ENCODE assay signal across 9 mouse cellular contexts in genomic region chr17:32702826-32703225, GRCm38 (mm10). TPM values are rescaled to one million over a fixed set of nuclear protein-coding genes. Genes with fewer than 3 reads are reported as not detected.
DNase-seq lines count a peak whose midpoint lies in the region; ATAC-seq and TF ChIP-seq lines count a peak whose summit lies in the region.
"Had no signal": no experiment of that assay in that cellular context is flagged by ENCODE, and none has a peak within 500 bp of the region (broad histone marks: within the 10 kb centered on the region; RNA-seq: fewer than 3 reads in every experiment).

No protein-coding gene starts in this region.

- no peaks in the 10 kb centered on the region for H3K27me3 ChIP-seq in neural tube, embryonic 12.5 days (replicated peaks)
- no peaks in the 10 kb centered on the region for H3K27me3 ChIP-seq in kidney, adult 2 months (replicated peaks; ENCODE audit: control insufficient read depth, insufficient read depth, low read length)
- H3K27me3 ChIP-seq in thymus, adult 2 months (ENCODE audit: control insufficient read depth, insufficient read depth, low read length) = no peaks in the 10 kb centered on the region

- peak overlapping the region; percentile 27 for H3K4me2 ChIP-seq in neural tube, embryonic 12.5 days (replicated peaks)

- TF ChIP-seq POLR2A in kidney, adult 2 months (IDR thresholded peaks at IDR 0.05; ENCODE audit: low read depth, low read length) = no peak
- no peak for TF ChIP-seq POLR2A in thymus, adult 2 months (IDR thresholded peaks at IDR 0.05; ENCODE audit: control insufficient read depth, extremely low read depth, insufficient read depth, low read length, poor library complexity)

- peak; percentile 6 to 20 for DNase-seq in adrenal gland, postnatal 36 days
- no peak for DNase-seq in adrenal gland, adult 8-10 months
- no peak for DNase-seq in neural tube, embryonic 10.5 days (ENCODE audit: extremely low spot score, low spot score)
- peak; percentile 59 for DNase-seq in kidney, adult 2 months
- DNase-seq in lung, postnatal 10 days = peak; percentile 40
- DNase-seq in thymus, adult 2 months = peak; percentile 34

- peaks cover 7% of the 10 kb centered on the region; the same call in 1 of the 2 replicates for H3K9me3 ChIP-seq in neural tube, embryonic 12.5 days

- H3K4me1 ChIP-seq in neural tube, embryonic 12.5 days = no peaks in the 10 kb centered on the region
- no peaks in the 10 kb centered on the region for H3K4me1 ChIP-seq in kidney, adult 2 months (ENCODE audit: control insufficient read depth, insufficient read depth, low read length)
- no peaks in the 10 kb centered on the region for H3K4me1 ChIP-seq in thymus, adult 2 months (replicated peaks; ENCODE audit: control insufficient read depth, insufficient read depth, low read length)

- WGBS in neural tube, embryonic 12.5 days = 53% methylated on average over 22 of the region's 22 CpGs
- WGBS in kidney, adult 2 months = 39% methylated on average over 22 of the region's 22 CpGs
- 30% methylated on average over 22 of the region's 22 CpGs for whole genome bisulfite sequencing in thymus, adult 2 months

- TF ChIP-seq CTCF in kidney, adult 2 months (conservative IDR thresholded peaks at IDR 0.05; ENCODE audit: insufficient read depth, insufficient read length, low read depth, low read length) = peak; percentile 23; the same call in 1 of the 2 replicates
- TF ChIP-seq CTCF in thymus, adult 2 months (IDR thresholded peaks at IDR 0.05; ENCODE audit: borderline replicate concordance, control insufficient read depth, extremely low read depth, insufficient read depth, low read length, poor library complexity) = no peak

- H3K27ac ChIP-seq in neural tube, embryonic 12.5 days = no peak overlapping the region
- H3K27ac ChIP-seq in kidney, adult 2 months (ENCODE audit: insufficient read depth, low read depth, low read length) = no peak overlapping the region
- H3K27ac ChIP-seq in thymus, adult 2 months (ENCODE audit: control insufficient read depth, insufficient read depth, low read length) = no peak overlapping the region

- no peaks in the 10 kb centered on the region for H3K36me3 ChIP-seq in neural tube, embryonic 12.5 days
- H3K36me3 ChIP-seq in kidney, adult 2 months (ENCODE audit: control insufficient read depth, insufficient read depth, low read length) = no peaks in the 10 kb centered on the region
- no peaks in the 10 kb centered on the region for H3K36me3 ChIP-seq in thymus, adult 2 months (ENCODE audit: control insufficient read depth, insufficient read depth, low read length)

- no peak overlapping the region for H3K9ac ChIP-seq in neural tube, embryonic 12.5 days

- ATAC-seq in neural tube, embryonic 12.5 days (ENCODE audit: low FRiP score, low read depth) = no peak
- no peak for ATAC-seq in monocyte, adult 5-6 weeks (replicated peaks; ENCODE audit: insufficient number of reproducible peaks, low FRiP score, low TSS enrichment, poor library complexity, severe bottlenecking)

- H3K4me3 ChIP-seq in neural tube, embryonic 12.5 days = no peak overlapping the region
- H3K4me3 ChIP-seq in kidney, adult 2 months (ENCODE audit: insufficient read depth, low read depth, low read length) = no peak overlapping the region
- H3K4me3 ChIP-seq in thymus, adult 2 months (ENCODE audit: control insufficient read depth, insufficient read depth, low read length) = no peak overlapping the region

RNA-seq across cellular contexts. Expression of gene Cyp4f15, which starts 17.4 kb away (rescaled TPM):
- 1 to 10 TPM; 1.3 to 4.0 TPM for total RNA-seq in adrenal gland, postnatal 36 days (2021)
- 1 to 10 TPM; 3.2 to 7.5 (median 6.4) TPM for total RNA-seq in adrenal gland, adult 8-10 months (2022)
- polyA plus RNA-seq in neural tube, embryonic 12.5 days (2016; fragmentation: Nextera tagmentation; extraction: Ambion mirVana) = 0.22 and 0.84 TPM in 2 replicates
- 0.11 and 0.69 TPM in 2 replicates for polyA plus RNA-seq in kidney, adult 2 months (2012; rRNA removed)
- polyA plus RNA-seq in thymus, adult 2 months (2012; rRNA removed) = 0.93 and 1.4 TPM in 2 replicates
- not detected in 3 replicates for total RNA-seq in monocyte, adult 5-6 weeks (2017)
- total RNA-seq: neutrophil, adult 5-6 weeks had no signal

RNA-seq across cellular contexts. Expression of gene Cyp4f40, which starts 44.1 kb away (rescaled TPM):
- not detected for total RNA-seq in adrenal gland, postnatal 36 days (2021)
- total RNA-seq in adrenal gland, adult 8-10 months (2022) = under 1 TPM in 1 of 4 experiments, not detected in 3; 0.24 TPM
- polyA plus RNA-seq in neural tube, embryonic 12.5 days (2016; fragmentation: Nextera tagmentation; extraction: Ambion mirVana) = not detected in 2 replicates
- not detected in 2 replicates for polyA plus RNA-seq in kidney, adult 2 months (2012; rRNA removed)
- polyA plus RNA-seq in thymus, adult 2 months (2012; rRNA removed) = 0.30 TPM in 1 of 2 replicates, not detected in the other
- total RNA-seq in monocyte, adult 5-6 weeks (2017) = not detected in 3 replicates
- total RNA-seq: neutrophil, adult 5-6 weeks had no signal

Comparison
In these comparisons a context has a peak if more than half of its experiments do, and no peak if none do; other contexts are left out.
1. DNase-seq: peak in adrenal gland, postnatal 36 days (2 of 2), kidney, adult 2 months (single experiment), lung, postnatal 10 days (single experiment) and thymus, adult 2 months (single experiment); none in adrenal gland, adult 8-10 months (single experiment) and neural tube, embryonic 10.5 days (single experiment).